ENCODE assay signal across 29 mouse cellular contexts in the genomic region with DNA sequence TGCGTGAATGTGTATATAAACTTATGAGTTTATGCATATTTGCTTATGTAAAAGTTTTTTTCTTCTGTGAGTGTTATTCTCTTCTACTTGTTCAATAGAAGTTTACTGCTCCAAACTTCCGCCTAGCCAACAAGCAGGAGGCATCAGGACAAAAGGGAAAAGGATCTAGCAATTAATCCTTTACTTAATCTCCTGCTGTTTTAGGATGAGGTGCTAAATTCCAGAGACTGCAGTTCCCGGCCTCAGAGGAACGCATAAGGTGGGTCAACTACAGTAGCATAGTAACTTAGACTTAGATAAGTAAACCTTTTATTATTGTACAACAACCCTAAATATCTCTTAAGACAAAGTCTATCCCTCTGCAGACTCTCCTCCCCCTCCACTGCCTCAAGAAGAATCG. TPM values are rescaled to one million over a fixed set of nuclear protein-coding genes. Genes with fewer than 3 reads are reported as not detected.
DNase-seq lines count a peak whose midpoint lies in the region; ATAC-seq lines count a peak whose summit lies in the region.
"Had no signal": no experiment of that assay in that cellular context is flagged by ENCODE, and none has a peak within 500 bp of the region (broad histone marks: within the 10 kb centered on the region; RNA-seq: fewer than 3 reads in every experiment).

No protein-coding gene starts in this region.

- DNase-seq in ES-CJ7 (ENCODE audit: low read depth, low spot score) (peak; percentile 77), R1 (ENCODE audit: low read depth, low spot score) (peak; percentile 89), WW6 (ENCODE audit: low read depth, low spot score) (peak; percentile 43), ZHBTc4 (ENCODE audit: low read depth, low spot score) (peak; percentile 75)
- DNase-seq in lung, postnatal 4 days = no peak
- DNase-seq in left cerebral cortex, postnatal 4 days = no peak
- no peak for DNase-seq in gastrocnemius, postnatal 10 days
- DNase-seq: adrenal gland, adult 2 months; adrenal gland, adult 8-10 months; adrenal gland, postnatal 10 days; adrenal gland, postnatal 14 days; adrenal gland, postnatal 25 days; adrenal gland, postnatal 36 days; B cell, adult 2 months; cerebellum, adult 11 months; cerebellum, adult 11-12 months; cerebellum, adult 18-20 months; cerebellum, adult 2 months; cerebellum, adult 8-10 months; cerebellum, adult 9-10 months had no signal

- ATAC-seq in megakaryocyte-erythroid progenitor cell, adult 5-6 weeks (replicated peaks; ENCODE audit: low FRiP score, low TSS enrichment, poor library complexity, severe bottlenecking) = no peak
- ATAC-seq: activated CD4-positive, CD25-positive, alpha-beta regulatory T cell, adult 4 months; CD4-positive, CD25-positive, alpha-beta regulatory T cell, adult 4 months; Patski had no signal

- intact Hi-C loops in left cerebral cortex, postnatal 4 days (cut with DNase I) = no loop called here

RNA-seq across cellular contexts. Expression of a gene that starts 19.6 kb away (rescaled TPM):
- total RNA-seq in megakaryocyte-erythroid progenitor cell, adult 5-6 weeks (2014; fragmentation: Nextera tagmentation) = not detected in 2 replicates
- not detected in 2 replicates for total RNA-seq in megakaryocyte-erythroid progenitor cell, adult 5-6 weeks (2017)
- not detected for total RNA-seq in left cerebral cortex, postnatal 4 days (2021)
- total RNA-seq in gastrocnemius, postnatal 10 days (2021) = not detected
- total RNA-seq: adrenal gland, adult 18-20 months; adrenal gland, adult 2 months; adrenal gland, adult 8-10 months; adrenal gland, postnatal 14 days; adrenal gland, postnatal 25 days; adrenal gland, postnatal 36 days; adrenal gland, postnatal 4 days; CH12.LX; MEL had no signal

RNA-seq across cellular contexts. Expression of a gene that starts 26.6 kb away (rescaled TPM):
- total RNA-seq in megakaryocyte-erythroid progenitor cell, adult 5-6 weeks (2014; fragmentation: Nextera tagmentation) = 6.4 and 8.1 TPM in 2 replicates
- total RNA-seq in megakaryocyte-erythroid progenitor cell, adult 5-6 weeks (2017) = 6.9 and 9.6 TPM in 2 replicates
- under 1 TPM in 1 of 2 experiments, not detected in 1; 0.20 TPM for total RNA-seq in left cerebral cortex, postnatal 4 days (2021)
- not detected for total RNA-seq in gastrocnemius, postnatal 10 days (2021)

RNA-seq across cellular contexts. Expression of a gene that starts 46.6 kb away (rescaled TPM):
- 2.5 TPM in 1 of 2 replicates, not detected in the other for total RNA-seq in megakaryocyte-erythroid progenitor cell, adult 5-6 weeks (2014; fragmentation: Nextera tagmentation)
- not detected in 2 replicates for total RNA-seq in megakaryocyte-erythroid progenitor cell, adult 5-6 weeks (2017)
- not detected for total RNA-seq in left cerebral cortex, postnatal 4 days (2021)
- not detected for total RNA-seq in gastrocnemius, postnatal 10 days (2021)
- total RNA-seq: adrenal gland, postnatal 14 days; G1E; MEL had no signal

Comparison
In these comparisons a context has a peak if more than half of its experiments do, and no peak if none do; other contexts are left out.
1. DNase-seq: peak in ES-CJ7 (single experiment), R1 (single experiment), WW6 (single experiment) and ZHBTc4 (single experiment); none in lung, postnatal 4 days (0 of 2), left cerebral cortex, postnatal 4 days (single experiment) and gastrocnemius, postnatal 10 days (single experiment).
2. RNA of a gene that starts 26.6 kb away (total RNA-seq): 6.4 to 9.6 TPM in megakaryocyte-erythroid progenitor cell, adult 5-6 weeks; 0.20 TPM in left cerebral cortex, postnatal 4 days and not detected in gastrocnemius, postnatal 10 days; every median in the first group is over 4 times any median in the second.